Mouse (Mus musculus): ENCODE results near the gene Glo1.
"Not testable (repeated sequence)": the region's sequence is repeated elsewhere in the genome, so short reads cannot be mapped to it uniquely, and the experiment has no call there.

GRCm38 (mm10) chr17:30624132-30624531 is 2.5 kb downstream of the Glo1 start, which contains the start of gene Dnah8:
- not testable (repeated sequence) for TF ChIP-seq CTCF (IDR thresholded peaks at IDR 0.05; ENCODE audit: low read depth); EP300 (optimal IDR thresholded peaks at IDR 0.05)
